Mouse (Mus musculus) brain, embryonic 14.5 days (tissue): ENCODE data around the gene Kcnd2.

ENCODE experiments used
- CTCF ChIP-seq: fragments of 200-500 bp; IDR thresholded peaks from 2 replicates; pipeline ENCODE4 v1.5.1; 2012; ENCODE audit warnings: inconsistent platforms, mild to moderate bottlenecking, moderate library complexity, borderline replicate concordance; ENCODE audit not compliant: insufficient read depth, insufficient read length; ENCODE audit errors: extremely low read depth
- POLR2A ChIP-seq: fragments of 200-500 bp; IDR thresholded peaks from 2 replicates; pipeline ENCODE4 v1.6.1; 2012; ENCODE audit warnings: mild to moderate bottlenecking, inconsistent platforms, borderline replicate concordance; ENCODE audit not compliant: poor library complexity, insufficient read depth, insufficient read length, severe bottlenecking; ENCODE audit errors: extremely low read depth

GRCm38 (mm10) chr6:21216206-21217020, 1.1 kb downstream of the Kcnd2 start:
- TF ChIP-seq CTCF, result no peak
- TF ChIP-seq POLR2A, result no peak
